In the genomic region with DNA sequence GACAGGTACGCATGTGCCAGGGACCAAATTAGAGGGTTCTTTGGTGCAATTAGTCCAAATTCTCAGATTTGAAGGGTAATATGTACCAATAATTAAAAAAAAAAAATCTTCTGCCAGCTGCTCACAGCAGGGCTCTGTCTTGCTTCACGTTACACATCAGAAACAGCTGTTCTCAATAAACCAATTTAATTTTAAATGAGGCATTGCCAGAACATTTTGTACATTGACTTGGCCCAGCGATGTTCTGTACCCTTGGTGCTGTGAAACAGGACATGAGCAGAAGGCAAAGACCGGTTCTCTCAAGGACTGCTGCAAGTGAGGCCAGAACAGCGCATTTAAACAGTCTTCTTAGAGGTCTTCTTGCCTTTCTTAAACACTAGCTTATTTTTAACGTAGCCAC, we compare ENCODE assay signal across 16 mouse cellular contexts.
"Had no signal": no experiment of that assay in that cellular context is flagged by ENCODE, and none has a peak within 500 bp of the region (broad histone marks: within the 10 kb centered on the region; RNA-seq: fewer than 3 reads in every experiment).

No protein-coding gene starts in this region.

- H3K9me3 ChIP-seq: limb, embryonic 13.5 days; liver, embryonic 12.5 days; megakaryocyte, embryonic 14.5 days; midbrain, embryonic 15.5 days; neural tube, embryonic 13.5 days had no signal

- H3K4me2 ChIP-seq: limb, embryonic 13.5 days; liver, embryonic 12.5 days; midbrain, embryonic 11.5 days; midbrain, embryonic 15.5 days; neural tube, embryonic 13.5 days had no signal

- H3K9ac ChIP-seq: limb, embryonic 13.5 days; liver, embryonic 12.5 days; midbrain, embryonic 15.5 days; neural tube, embryonic 13.5 days had no signal

- H3K27ac ChIP-seq: kidney, postnatal 0 days; liver, embryonic 12.5 days; macrophage; midbrain, embryonic 15.5 days; neural tube, embryonic 13.5 days; stomach, postnatal 0 days had no signal

- H3K4me1 ChIP-seq: liver, embryonic 12.5 days; megakaryocyte, embryonic 14.5 days; midbrain, embryonic 15.5 days; neural tube, embryonic 13.5 days had no signal

- H3K27me3 ChIP-seq: limb, embryonic 13.5 days; liver, embryonic 12.5 days; megakaryocyte, embryonic 14.5 days; midbrain, embryonic 15.5 days; neural tube, embryonic 13.5 days had no signal

- H3K4me3 ChIP-seq: limb, embryonic 13.5 days; liver, embryonic 12.5 days; megakaryocyte, embryonic 14.5 days; midbrain, embryonic 15.5 days; neural tube, embryonic 13.5 days had no signal

- DNase-seq: kidney, adult 11 months; kidney, adult 9 months; kidney, postnatal 36 days; layer of hippocampus, adult 9-11 months; layer of hippocampus, postnatal 36 days; right cerebral cortex, postnatal 14 days had no signal

- ATAC-seq: inflammation-experienced regulatory T-cells, adult 6 months; liver, embryonic 12.5 days; midbrain, embryonic 15.5 days had no signal
